Mouse (Mus musculus) layer of hippocampus, adult 9-11 months (tissue): ENCODE results near the gene 4930524N10Rik.

Experiments
- DNase-seq: peaks from one replicate; pipeline ENCODE4 v3.0.0; 2022

Gene 4930524N10Rik

GRCm38 (mm10) chrX:154343292-154343691 lies at the start of gene 4930524N10Rik:
Gene 4930524N10Rik (minus strand): TSS chrX:154343392.
- no peak for DNase-seq

DNA sequence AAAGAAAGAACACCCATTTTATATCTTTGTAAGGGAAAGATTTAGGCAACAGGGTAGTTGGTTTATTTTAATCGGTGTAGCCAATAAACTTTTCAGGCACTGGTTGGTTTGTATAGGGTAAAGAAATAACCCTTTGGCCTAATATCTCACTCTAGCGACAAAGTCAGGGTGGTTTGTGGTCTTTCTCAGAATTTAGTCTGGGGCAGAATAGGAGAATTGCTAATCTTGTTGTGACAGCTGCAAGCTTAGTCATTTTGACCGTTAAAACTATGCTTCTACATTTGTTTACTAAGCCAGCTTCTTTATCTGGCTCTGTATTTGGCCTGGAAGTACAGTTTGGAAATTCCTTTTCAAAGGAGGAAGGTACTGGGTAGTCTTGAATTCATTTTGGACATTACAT lies 6.8 kb upstream of the 4930524N10Rik start:
- DNase-seq: no peak

DNA sequence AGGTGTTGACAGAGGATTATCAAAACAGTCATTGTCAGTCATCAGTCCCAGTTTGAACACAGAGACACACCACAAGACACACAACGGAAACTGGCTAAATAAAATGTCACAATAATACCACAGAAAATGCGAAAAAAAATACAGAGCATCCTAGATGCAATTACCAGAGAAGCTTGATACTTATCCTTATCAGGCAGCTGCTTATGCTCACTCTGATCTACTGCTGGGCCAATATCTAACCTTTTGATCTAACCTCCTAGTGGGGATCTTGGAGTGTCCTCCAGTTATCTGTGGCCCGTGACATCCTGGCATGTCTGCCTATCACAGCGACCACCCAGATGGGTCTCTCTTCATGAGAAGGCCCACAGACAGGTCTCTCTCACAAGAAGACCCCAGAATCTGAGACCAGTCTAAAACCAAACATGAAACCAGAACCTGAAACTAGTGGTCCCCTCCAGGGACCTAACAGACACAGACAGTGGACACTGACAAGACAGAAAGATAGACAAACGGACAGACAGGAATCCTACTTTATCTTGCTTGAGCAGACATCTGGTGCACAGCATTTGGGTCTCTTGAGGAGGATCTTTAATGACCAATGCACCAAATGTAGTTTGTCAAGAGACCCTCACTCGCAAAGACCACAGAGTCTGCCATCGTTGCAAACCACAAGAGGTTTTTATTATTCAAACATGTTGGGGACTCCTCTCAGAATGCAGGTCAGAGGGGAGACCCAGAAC lies 6.3 kb upstream of the 4930524N10Rik start:
- no peak for DNase-seq

GRCm38 (mm10) chrX:154347933-154348332 lies 4.7 kb upstream of the 4930524N10Rik start:
- DNase-seq: no peak
